Mouse (Mus musculus) embryonic stem cell, embryonic (primary cell): ENCODE measurements around the gene Nubp1.

Source experiments
- CTCF ChIA-PET, 4 experiments: fragments of 300-600 bp in 2 of 4; fragments of 350-600 bp in 2 of 4; sonication (Branson Sonifier 250); formaldehyde crosslinking; loops; one replicate each; lab custom pipeline; 2022; ENCODE audit warnings: inconsistent platforms in 2 of 4; lab: Charles Lee
- POLR2A ChIA-PET, 4 experiments: fragments of 300-600 bp in 2 of 4; fragments of 350-600 bp in 2 of 4; sonication (Branson Sonifier 250); formaldehyde crosslinking; loops; one replicate each; lab custom pipeline; 2022; ENCODE audit warnings: antibody characterized with exemption in 4 of 4, inconsistent platforms in 1 of 4; lab: Charles Lee

The Nubp1 gene

DNA sequence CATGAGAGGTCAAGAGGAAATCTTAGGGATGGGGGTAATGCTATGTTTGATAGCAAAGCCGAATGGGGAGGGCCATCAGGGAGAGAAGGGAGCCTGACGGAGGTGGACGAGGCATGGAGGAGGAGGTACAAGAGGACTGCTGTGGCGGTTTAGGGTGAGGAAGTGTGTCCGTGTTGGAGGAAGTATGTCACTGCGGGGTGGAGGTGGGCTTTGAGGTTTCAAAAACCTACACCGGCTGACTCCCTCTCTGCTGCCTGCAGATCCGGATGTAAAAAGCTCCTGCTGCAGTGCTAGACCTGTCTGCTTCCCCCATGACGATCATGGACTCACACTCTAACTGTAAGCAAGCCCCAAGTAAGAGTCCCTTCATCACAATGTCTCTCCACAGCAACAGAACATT lies 19.2 kb upstream of the Nubp1 start:
- ChIA-PET CTCF (interaction anchor here in 1 of 4 experiments (1.5 kb wide), 1 partner anchor 130 kb away, joined by 5 read pairs; no protein-coding TSS in a partner anchor), POLR2A (interaction anchor here in 1 of 4 experiments (2.4 kb wide), 1 partner anchor 8 kb away, joined by 5 read pairs; no protein-coding TSS in a partner anchor)

- ChIA-PET POLR2A (interaction anchor here in 3 of 4 experiments (0.6 to 4.9 kb wide), 15 partner anchors 10 to 131 kb away, joined by 3 to 26 read pairs (median 5); partner anchors contain the start of gene Nubp1 (in 2 of the 3)), CTCF (interaction anchor here in 3 of 4 experiments (0.6 to 4.1 kb wide), 18 partner anchors 9 to 134 kb away, joined by 3 to 30 read pairs (median 3); no protein-coding TSS in a partner anchor)
Observed at GRCm38 (mm10) chr16:10394699-10395540, 16.8 kb upstream of the Nubp1 start, which contains the start of gene Tekt5. Tekt5 (minus strand) TSS chr16:10395490.

DNA sequence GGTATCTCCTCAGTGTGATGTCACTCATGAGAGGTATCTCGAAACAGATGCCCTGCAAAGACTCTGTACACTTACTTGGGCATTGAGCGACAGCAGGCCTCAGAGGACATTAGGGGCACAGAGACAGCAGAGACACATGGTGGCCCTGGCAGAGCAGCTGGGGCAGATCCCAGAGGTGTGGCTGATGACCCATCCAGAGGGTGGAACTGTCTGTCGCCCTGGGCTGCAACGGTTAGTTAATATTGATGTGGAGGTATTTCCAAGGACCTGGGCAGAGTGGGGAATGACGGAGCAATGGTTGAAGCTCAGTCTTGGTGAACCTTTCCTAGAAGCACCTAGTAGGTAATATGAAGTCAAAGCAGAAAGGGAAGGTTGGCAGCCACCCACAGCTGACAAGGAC lies 13.0 kb upstream of the Nubp1 start:
- CTCF ChIA-PET: interaction anchor here (0.6 to 3.4 kb wide), 113 partner anchors 9 to 447 kb away, joined by 3 to 112 read pairs (median 5); partner anchors contain the start of genes Nubp1 (in 2 of the 4), Atf7ip2 (in 1 of the 4) and Tvp23a (in 1 of the 4)
- POLR2A ChIA-PET: interaction anchor here (0.6 to 1.9 kb wide), 41 partner anchors 10 to 436 kb away, joined by 3 to 21 read pairs (median 4); partner anchors contain the start of genes Nubp1 (in 2 of the 4), Dexi (in 1 of the 4), Emp2 (in 1 of the 4) and Rmi2 (in 1 of the 4)

DNA sequence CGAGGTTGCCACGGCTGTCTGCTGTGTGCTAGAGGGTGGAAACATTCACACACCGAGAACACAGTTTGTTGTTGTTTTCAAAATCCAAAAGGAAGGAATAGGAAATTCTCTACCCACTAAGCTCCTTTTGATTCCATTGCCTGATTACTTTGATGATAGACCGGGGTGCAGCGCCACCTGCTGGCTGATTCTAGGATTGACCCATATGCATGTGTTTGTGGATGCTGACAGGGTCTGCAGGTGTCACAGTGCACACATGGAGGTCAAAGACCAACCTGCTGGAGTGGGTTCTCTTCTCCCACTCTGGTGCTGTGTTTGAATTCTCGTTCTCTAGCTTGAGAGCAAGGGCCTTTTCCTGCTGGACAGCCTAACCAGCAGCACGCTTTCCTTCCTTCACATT lies 12.6 kb upstream of the Nubp1 start:
- ChIA-PET POLR2A (interaction anchor here (0.6 to 1.9 kb wide), 42 partner anchors 9 to 436 kb away, joined by 3 to 21 read pairs (median 4); partner anchors contain the start of genes Nubp1 (in 2 of the 4), Atf7ip2 (in 1 of the 4), Dexi (in 1 of the 4) and Emp2 (in 1 of the 4)), CTCF (interaction anchor here (0.5 to 3.4 kb wide), 117 partner anchors 8 to 447 kb away, joined by 3 to 112 read pairs (median 4); partner anchors contain the start of genes Nubp1 (in 2 of the 4), Atf7ip2 (in 1 of the 4) and Tvp23a (in 1 of the 4))

- ChIA-PET POLR2A (interaction anchor here in 3 of 4 experiments (0.6 to 5.4 kb wide), 18 partner anchors 18 to 131 kb away, joined by 3 to 45 read pairs (median 4); partner anchors contain the start of genes Dexi (in 1 of the 3) and Tvp23a (in 1 of the 3)), CTCF (interaction anchor here in 3 of 4 experiments (0.9 to 5.5 kb wide), 16 partner anchors 17 to 149 kb away, joined by 3 to 122 read pairs (median 7); partner anchors contain the start of genes Tvp23a (in 2 of the 3) and Tekt5 (in 1 of the 3))
Observed at GRCm38 (mm10) chr16:10415976-10416375, 4.2 kb downstream of the Nubp1 start.

DNA sequence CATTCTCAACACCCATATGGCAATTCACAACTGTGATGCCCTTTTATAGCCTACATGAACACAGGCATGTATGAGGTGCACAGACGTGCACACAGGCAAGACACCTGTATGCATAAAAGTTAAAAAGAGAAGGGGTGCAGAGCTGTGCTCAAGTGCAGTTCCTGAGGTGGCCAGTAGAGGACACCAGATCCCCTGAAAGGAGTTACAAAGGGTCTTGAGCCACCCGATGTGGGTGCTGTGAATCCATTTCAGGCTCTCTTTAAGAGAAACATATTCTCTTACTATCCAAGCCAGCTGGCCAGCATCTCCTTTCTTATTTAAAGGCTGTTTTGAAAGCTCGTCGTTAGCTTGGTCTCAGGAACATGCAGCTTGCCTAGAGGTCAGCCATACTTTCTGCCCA lies 5.1 kb downstream of the Nubp1 start:
- ChIA-PET POLR2A (interaction anchor here in 3 of 4 experiments (0.6 to 3.2 kb wide), 28 partner anchors 9 to 130 kb away, joined by 3 to 15 read pairs (median 4); partner anchors contain the start of genes Tvp23a (in 2 of the 3), Clec16a (in 1 of the 3) and Dexi (in 1 of the 3)), CTCF (interaction anchor here (0.5 to 5.5 kb wide), 40 partner anchors 10 to 148 kb away, joined by 3 to 122 read pairs (median 4); partner anchors contain the start of genes Tvp23a (in 3 of the 4), Dexi (in 2 of the 4) and Tekt5 (in 1 of the 4))

DNA sequence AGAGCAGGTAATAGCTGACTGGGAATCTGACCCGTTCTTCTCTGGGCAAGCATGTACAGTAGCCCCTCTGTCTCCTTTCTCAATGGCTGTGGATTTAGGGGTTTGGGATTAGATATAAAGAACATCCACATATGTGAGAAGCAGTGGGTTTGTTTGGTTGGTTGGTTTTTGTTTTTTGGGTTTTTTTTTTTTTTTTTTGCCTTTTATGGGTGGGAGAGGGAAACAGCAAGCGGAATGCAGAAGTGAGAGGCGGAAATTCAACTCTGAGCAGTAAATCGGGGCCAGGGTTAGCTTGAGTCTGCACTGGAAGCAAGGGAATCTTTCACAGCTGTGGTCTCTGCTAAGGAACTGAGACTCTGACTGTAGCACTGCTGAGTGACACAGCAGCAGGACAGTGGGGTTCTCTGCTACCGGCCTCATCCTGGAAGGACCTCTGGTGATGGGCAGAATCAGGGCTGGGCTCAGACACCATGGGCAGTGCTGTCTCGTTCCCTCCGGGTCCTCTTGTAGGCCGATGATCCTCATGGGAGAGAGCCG lies 6.0 kb downstream of the Nubp1 start:
- POLR2A ChIA-PET: interaction anchor here in 3 of 4 experiments (0.6 to 3.2 kb wide), 20 partner anchors 29 to 1699 kb away, joined by 3 to 15 read pairs (median 5); partner anchors contain the start of genes Dexi (in 1 of the 3) and Tvp23a (in 1 of the 3)
- CTCF ChIA-PET: interaction anchor here (0.6 to 5.5 kb wide), 24 partner anchors 9 to 1543 kb away, joined by 3 to 122 read pairs (median 7); partner anchors contain the start of gene Tvp23a (in 2 of the 4)

DNA sequence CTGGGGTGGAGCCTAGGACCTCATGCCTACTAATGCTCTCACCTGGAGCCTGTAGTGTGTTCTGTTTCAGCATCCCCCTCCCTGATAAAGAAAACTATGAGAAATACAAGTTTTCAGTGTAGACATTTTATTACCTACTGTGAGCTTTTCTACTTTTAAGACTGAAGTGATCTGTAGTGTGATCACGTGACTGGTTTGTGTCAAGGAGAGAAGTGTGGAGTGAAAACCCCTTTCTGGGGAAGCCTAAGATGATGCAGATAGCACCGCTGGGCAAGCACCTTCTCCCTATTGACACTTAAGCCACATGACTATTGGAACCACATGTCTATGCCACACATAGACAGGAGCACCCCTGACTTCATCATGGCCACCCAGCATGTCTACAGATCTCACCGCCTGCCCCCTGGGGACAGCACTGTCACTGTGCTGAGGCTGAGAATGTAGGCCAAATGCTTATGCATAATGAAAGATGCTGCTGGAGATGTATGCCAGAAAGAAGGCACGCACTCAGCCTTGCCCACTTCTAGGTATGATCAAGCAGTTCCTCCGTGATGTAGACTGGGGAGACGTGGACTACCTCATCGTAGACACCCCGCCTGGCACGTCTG lies 8.8 kb downstream of the Nubp1 start:
- ChIA-PET POLR2A (no interaction called here), CTCF (no interaction called here)

DNA sequence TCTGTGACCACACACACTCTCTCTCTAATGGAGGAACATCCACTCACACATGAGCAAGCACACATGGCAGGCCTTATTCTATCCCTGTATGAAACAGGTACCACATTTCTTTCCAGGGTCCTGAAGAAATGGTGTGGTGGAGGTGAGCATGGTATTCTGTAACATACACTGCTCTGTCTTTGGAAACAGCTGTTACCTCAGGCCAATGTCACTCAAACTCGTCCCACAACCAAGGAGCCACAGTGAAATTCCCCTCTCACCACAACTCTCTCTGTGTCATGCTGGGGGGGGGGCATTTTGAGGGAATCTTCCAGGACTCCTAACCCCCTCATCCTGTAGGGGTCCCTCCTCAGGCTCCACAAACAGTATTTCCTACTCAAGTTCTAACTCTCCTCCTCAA lies 20.2 kb downstream of the Nubp1 start:
- POLR2A ChIA-PET: interaction anchor here in 2 of 4 experiments (0.8 to 1.5 kb wide), 5 partner anchors 13 to 58 kb away, joined by 3 to 4 read pairs (median 3); partner anchors contain the start of genes Ciita (in 1 of the 2) and Nubp1 (in 1 of the 2)
- CTCF ChIA-PET: no interaction called here

DNA sequence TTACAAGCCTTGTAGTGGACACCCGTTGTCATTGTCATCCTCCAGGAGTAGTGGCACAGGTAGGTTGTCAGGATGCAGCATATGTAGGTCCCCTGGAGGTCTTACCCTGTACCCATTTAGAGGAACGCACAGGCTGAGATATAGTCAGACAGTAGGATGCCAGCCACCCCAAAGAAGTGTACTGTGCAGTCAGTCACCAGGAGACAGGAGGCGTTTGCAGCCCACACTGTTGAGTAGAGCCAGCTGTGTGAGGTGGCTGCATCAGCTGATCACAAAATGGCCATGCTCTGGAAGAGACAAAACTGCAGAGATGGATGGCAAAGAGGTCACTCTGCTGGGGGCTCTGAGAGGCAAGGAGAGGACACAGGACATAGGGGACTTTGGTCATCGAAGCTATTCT lies 20.6 kb downstream of the Nubp1 start:
- ChIA-PET CTCF (no interaction called here), POLR2A (interaction anchor here in 3 of 4 experiments (0.6 to 2.3 kb wide), 5 partner anchors 35 to 1228 kb away, joined by 3 to 5 read pairs (median 3); partner anchors contain the start of gene Dexi (in 1 of the 3))

DNA sequence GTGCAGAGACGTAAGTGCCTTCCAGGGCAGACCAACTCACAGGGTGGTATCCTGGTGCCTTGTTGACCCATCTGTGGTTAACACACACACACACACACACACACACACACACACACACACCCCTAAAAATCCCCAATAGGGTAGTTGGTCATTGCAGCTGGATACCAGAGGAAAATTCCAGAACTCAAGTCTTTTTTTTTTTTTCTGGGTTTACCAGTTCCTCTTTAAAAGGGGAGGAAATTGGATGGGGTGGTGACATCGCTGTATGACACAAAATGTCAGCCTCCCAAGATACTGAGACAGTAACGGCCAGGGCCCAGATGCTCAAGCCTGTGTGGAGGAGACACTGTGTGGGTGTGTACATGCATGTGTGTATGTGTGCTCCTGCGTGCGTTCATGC lies 21.6 kb downstream of the Nubp1 start:
- ChIA-PET CTCF (interaction anchor here in 3 of 4 experiments (0.6 to 1.4 kb wide), 6 partner anchors 14 to 472 kb away, joined by 3 to 4 read pairs (median 3); partner anchors contain the start of gene Tvp23a (in 1 of the 3)), POLR2A (interaction anchor here in 3 of 4 experiments (0.6 to 2.3 kb wide), 7 partner anchors 8 to 1229 kb away, joined by 3 to 12 read pairs (median 3); partner anchors contain the start of genes Dexi (in 1 of the 3) and Tvp23a (in 1 of the 3))

DNA sequence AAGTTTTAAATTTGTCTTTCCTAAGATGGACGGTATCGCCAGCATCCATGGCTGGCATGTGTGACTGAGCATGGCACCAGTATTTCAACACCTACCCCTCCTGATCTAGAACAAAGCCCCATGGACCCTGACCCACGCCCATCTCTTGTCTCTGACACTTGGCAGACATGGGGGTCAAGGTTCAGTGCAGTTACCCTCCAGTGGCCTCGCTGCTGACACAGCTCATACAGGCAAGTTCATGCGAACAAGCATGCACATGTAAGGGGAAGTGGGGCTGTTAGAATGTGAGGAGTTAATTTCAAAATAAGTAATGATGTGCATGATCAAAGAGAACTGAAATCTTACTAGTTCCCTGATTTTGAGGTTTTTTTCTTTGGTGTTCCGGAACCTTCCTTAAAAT lies 24.4 kb downstream of the Nubp1 start:
- POLR2A ChIA-PET: interaction anchor here in 3 of 4 experiments (0.6 to 2.7 kb wide), 7 partner anchors 11 to 217 kb away, joined by 3 to 13 read pairs (median 3); partner anchors contain the start of genes Nubp1 (in 1 of the 3) and Tvp23a (in 1 of the 3)
- CTCF ChIA-PET: interaction anchor here in 2 of 4 experiments (0.7 to 0.8 kb wide), 2 partner anchors 86 to 101 kb away, joined by 3 to 17 read pairs; no protein-coding TSS in a partner anchor

- CTCF ChIA-PET: no interaction called here
- POLR2A ChIA-PET: interaction anchor here in 2 of 4 experiments (1.6 to 2.7 kb wide), 2 partner anchors 9 to 21 kb away, joined by 3 to 13 read pairs; partner anchors contain the start of gene Tvp23a (in 1 of the 2)
Observed at GRCm38 (mm10) chr16:10438055-10438454, 26.3 kb downstream of the Nubp1 start.

DNA sequence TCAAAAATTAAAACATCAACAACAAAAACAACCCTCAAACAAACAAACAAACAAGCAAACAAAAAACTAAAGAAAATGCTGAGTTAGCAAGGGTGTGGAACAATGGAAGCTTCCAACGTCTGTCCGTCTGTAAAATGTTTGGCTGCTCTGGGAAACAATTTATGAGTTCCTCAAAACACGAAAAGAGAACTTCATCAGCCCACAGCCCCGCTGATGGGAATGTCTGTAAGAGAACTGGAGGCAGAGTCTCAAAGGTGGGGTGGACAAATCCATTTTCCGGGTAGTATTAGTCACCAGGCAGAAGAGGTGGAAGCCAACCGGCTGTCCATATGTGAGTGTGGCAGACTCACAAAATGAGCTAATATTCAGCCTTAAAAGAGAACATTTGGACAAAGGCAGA lies 29.6 kb downstream of the Nubp1 start:
- CTCF ChIA-PET: no interaction called here
- POLR2A ChIA-PET: interaction anchor here in 1 of 4 experiments (1.4 kb wide), 1 partner anchor 19 kb away, joined by 5 read pairs; no protein-coding TSS in a partner anchor

- ChIA-PET CTCF (no interaction called here), POLR2A (interaction anchor here in 1 of 4 experiments (1.4 kb wide), 1 partner anchor 19 kb away, joined by 5 read pairs; no protein-coding TSS in a partner anchor)
Observed at GRCm38 (mm10) chr16:10441761-10442160, 30.0 kb downstream of the Nubp1 start.

- CTCF ChIA-PET: no interaction called here
- POLR2A ChIA-PET: interaction anchor here in 1 of 4 experiments (1.2 to 1.4 kb wide), 2 partner anchors 11 to 29 kb away, joined by 3 to 4 read pairs; no protein-coding TSS in a partner anchor
Observed at GRCm38 (mm10) chr16:10443723-10444122, 32.0 kb downstream of the Nubp1 start.
